ENCODE assay signal across 22 mouse cellular contexts in genomic region chr9:26778421-26778820, GRCm38 (mm10). TPM values are rescaled to one million over a fixed set of nuclear protein-coding genes. Genes with fewer than 3 reads are reported as not detected.
"Had no signal": no experiment of that assay in that cellular context is flagged by ENCODE, and none has a peak within 500 bp of the region (broad histone marks: within the 10 kb centered on the region; RNA-seq: fewer than 3 reads in every experiment).

No protein-coding gene starts in this region.

- H3K9me3 ChIP-seq: lung, embryonic 15.5 days; megakaryocyte, embryonic 14.5 days; midbrain, embryonic 13.5 days; midbrain, embryonic 15.5 days; neural tube, embryonic 12.5 days; stomach, embryonic 15.5 days had no signal

- H3K36me3 ChIP-seq: lung, embryonic 15.5 days; midbrain, embryonic 13.5 days; midbrain, embryonic 15.5 days; neural tube, embryonic 12.5 days; stomach, embryonic 15.5 days had no signal

- H3K27me3 ChIP-seq: lung, embryonic 15.5 days; megakaryocyte, embryonic 14.5 days; midbrain, embryonic 13.5 days; midbrain, embryonic 15.5 days; neural tube, embryonic 12.5 days; stomach, embryonic 15.5 days had no signal

- DNase-seq: lung, adult 2 months; lung, postnatal 14 days; lung, postnatal 36 days; right cerebral cortex, postnatal 14 days; spleen, adult 18-20 months; thymus, adult 2 months; thymus, postnatal 25 days; thymus, postnatal 4 days had no signal

- H3K9ac ChIP-seq: lung, embryonic 15.5 days; midbrain, embryonic 13.5 days; midbrain, embryonic 15.5 days; neural tube, embryonic 12.5 days; stomach, embryonic 15.5 days had no signal

- H3K27ac ChIP-seq: lung, embryonic 15.5 days; macrophage; midbrain, embryonic 13.5 days; midbrain, embryonic 15.5 days; neural tube, embryonic 12.5 days; stomach, embryonic 15.5 days; stomach, postnatal 0 days had no signal

- H3K4me3 ChIP-seq: lung, embryonic 15.5 days; megakaryocyte, embryonic 14.5 days; midbrain, embryonic 13.5 days; midbrain, embryonic 15.5 days; neural tube, embryonic 12.5 days; stomach, embryonic 15.5 days had no signal

- H3K4me2 ChIP-seq: lung, embryonic 15.5 days; midbrain, embryonic 11.5 days; midbrain, embryonic 13.5 days; midbrain, embryonic 15.5 days; neural tube, embryonic 12.5 days; stomach, embryonic 15.5 days had no signal

- H3K4me1 ChIP-seq: lung, embryonic 15.5 days; megakaryocyte, embryonic 14.5 days; midbrain, embryonic 13.5 days; midbrain, embryonic 15.5 days; neural tube, embryonic 12.5 days; stomach, embryonic 15.5 days had no signal

- ATAC-seq: lung, postnatal 0 days; midbrain, embryonic 13.5 days; midbrain, embryonic 15.5 days had no signal

RNA-seq across cellular contexts. Expression of gene Glb1l2, which starts 27.8 kb away (rescaled TPM):
- total RNA-seq: monocyte, adult 5-6 weeks; neutrophil, adult 5-6 weeks had no signal
- polyA plus RNA-seq: macrophage had no signal

RNA-seq across cellular contexts. Expression of gene B3gat1, which starts 44.9 kb away (rescaled TPM):
- total RNA-seq: megakaryocyte progenitor cell, adult 5-6 weeks; monocyte, adult 5-6 weeks; neutrophil, adult 5-6 weeks had no signal
- polyA plus RNA-seq: lung, postnatal 0 days; macrophage; small intestine, adult 2 months had no signal
